Mouse (Mus musculus) NIH3T3 (cell line): Measurements from ENCODE around the gene Car11.

Experiments
- DNase-seq: peaks from one replicate; pipeline ENCODE4 v3.0.0-alpha.2; 2012; ENCODE audit warnings: low read depth

Car11 gene

GRCm38 (mm10) chr7:45710477-45711191 lies 11.0 kb downstream of the Car11 start:
- DNase-seq = no peak

DNA sequence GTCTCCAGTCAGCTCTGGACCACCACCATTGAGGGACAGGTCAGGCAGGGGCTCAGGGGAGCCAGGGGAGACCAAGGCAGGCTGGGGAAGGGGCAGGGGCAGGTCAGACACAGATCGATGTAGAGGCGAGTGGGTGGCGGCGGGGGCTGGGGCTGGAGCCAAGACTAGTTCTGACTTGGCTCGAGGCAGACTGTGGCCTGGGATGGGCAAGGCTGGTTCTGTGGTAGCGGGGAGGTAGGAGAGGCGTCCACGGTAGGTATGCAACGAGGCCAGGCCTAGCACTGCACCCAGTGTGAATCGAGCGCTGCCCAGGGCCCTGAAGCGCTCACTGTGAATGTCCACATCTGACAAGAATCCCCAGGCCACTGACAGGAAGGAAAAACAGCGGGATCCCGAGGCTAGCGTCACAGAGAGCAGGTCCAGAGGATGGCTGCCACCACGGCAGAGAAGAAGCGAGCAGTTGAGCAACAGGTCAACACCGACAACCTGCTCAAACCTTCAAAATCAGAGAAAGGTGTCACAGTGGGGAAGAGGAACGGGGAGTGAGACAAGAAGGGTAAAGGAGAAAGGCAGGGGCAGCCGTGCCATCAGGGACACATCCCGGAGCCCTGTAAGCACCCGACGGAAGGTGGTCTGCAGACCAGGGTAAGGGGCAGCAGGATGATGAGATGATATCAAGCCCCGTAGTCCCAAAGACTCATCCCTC lies 11.8 kb downstream of the Car11 start:
- no peak for DNase-seq

DNA sequence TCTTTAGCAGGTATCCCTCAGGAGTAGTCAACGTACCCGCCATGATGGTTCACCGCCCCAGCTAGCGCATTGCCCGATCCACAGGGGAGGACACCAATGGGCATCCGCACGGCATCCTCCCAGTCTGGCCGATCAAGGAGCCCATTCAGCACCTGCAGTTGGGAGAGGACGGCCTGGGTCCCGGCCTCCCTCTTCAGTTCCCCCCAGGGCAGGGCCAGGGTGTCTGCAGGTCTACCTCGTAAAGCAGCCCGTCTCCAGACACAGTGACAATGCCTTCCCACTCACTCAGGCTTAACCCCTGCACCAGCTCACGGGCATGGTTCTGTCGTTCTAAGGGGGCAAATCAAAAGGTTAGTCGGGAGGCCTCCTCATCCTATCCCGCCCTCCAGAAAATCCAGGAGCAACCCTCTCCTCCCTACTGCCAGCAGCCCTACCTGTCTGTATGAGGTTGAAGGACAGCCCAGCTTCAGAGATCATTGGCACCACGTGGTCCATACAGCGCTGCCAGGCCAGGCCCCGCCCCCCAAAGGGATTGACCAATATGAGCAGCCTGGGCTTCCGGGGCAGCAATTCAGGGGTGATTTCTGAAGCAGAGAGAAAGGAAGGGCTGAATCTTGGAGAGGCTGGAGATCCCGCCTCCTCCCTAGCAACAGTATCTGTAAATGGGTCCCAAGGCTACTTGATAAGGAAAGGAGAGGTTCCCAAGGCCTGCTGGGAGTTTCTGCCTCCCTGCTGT lies 12.5 kb downstream of the Car11 start:
- no peak for DNase-seq

- no peak for DNase-seq
Measured at GRCm38 (mm10) chr7:45713396-45713795, 13.8 kb downstream of the Car11 start.

DNA sequence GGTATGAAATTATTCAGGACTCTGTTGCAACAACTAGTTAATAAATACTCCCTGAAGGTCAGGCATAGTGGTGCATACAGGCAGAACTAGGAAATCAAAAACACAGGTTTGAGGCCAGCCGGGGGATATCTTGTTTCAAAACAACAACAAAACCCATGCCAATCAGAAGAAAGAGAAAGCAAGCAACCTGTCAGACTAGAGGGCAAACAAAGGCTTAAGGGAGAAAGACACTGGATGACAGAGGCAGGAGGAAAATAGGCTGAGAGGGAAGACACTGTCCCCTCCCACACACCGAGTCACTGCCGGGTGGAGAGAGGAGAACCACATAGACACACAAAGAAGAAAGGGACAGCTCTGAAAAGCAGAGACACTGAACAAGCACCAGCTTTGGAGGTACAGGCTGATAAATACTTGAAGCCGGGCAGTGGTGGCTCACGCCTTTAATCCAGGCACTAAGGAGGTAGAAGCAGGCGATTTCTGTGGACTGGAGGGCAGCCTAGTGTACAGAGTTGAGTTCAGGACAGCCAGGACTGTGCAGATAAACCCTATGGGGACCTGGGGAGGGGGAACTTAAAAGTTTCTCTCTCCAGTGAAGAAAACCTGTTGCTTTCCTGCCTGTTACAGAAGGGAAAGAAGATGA lies 14.4 kb downstream of the Car11 start:
- DNase-seq = no peak

DNA sequence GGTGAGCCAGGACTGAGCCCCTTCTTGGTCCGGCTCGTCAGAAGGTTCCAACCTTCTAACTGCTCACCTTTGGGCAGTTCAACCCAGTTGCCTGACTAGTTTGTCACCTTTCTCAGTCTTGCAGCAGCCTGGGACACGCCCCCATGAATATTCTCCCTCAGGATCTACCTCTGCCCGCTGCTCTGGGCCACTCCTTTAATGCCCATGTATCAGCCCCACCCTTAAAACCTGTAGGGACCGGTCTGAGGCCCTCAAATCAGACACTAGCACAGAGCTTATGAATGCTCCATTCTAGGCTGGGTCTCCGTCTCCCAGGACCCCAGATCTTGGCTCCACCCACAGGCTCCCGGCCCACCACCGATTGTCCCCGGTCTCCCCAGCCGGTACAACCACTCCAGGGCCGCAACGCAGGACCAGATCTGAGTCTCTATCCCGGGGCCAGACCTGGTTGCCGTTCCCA lies 15.0 kb downstream of the Car11 start:
- peak; percentile 42 for DNase-seq

DNA sequence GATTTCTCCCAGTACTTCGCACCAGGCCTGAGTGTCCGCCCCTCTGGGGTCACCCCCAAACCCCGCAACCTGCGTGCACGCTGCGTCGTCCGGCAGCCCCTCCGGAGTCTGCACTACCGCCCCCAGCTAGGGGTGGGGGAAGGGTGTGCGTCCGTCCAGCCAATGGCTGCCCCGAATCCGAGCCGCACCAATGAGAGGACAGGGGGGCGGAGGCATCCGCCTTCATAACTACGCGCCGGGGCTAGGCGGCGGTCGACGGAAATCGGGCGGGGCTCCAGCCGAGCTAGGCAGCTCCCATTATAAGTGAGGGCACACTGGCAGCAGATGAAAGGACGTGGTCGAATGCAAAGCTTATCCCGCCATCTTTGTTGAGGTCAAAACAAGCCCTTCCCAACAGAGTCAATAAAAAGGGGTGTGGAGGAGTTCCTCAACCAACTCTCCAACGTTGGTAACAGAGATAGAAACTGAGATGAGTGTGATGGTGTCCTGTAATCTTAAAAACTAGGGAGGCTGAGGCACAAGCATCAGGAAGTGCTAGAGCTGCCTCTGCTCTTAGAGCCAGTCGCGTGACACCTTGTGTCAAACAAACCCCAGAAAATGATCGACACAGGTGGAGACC lies 15.6 kb downstream of the Car11 start, which contains the start of gene Rpl18:
Rpl18 (plus strand) TSS at position 368 of the 619 bp plus-strand sequence.
- peak; percentile 99 for DNase-seq

- no peak for DNase-seq
Measured at GRCm38 (mm10) chr7:45715741-45716459, 16.3 kb downstream of the Car11 start.

- DNase-seq = no peak
Measured at GRCm38 (mm10) chr7:45716460-45716857, 16.8 kb downstream of the Car11 start.

DNA sequence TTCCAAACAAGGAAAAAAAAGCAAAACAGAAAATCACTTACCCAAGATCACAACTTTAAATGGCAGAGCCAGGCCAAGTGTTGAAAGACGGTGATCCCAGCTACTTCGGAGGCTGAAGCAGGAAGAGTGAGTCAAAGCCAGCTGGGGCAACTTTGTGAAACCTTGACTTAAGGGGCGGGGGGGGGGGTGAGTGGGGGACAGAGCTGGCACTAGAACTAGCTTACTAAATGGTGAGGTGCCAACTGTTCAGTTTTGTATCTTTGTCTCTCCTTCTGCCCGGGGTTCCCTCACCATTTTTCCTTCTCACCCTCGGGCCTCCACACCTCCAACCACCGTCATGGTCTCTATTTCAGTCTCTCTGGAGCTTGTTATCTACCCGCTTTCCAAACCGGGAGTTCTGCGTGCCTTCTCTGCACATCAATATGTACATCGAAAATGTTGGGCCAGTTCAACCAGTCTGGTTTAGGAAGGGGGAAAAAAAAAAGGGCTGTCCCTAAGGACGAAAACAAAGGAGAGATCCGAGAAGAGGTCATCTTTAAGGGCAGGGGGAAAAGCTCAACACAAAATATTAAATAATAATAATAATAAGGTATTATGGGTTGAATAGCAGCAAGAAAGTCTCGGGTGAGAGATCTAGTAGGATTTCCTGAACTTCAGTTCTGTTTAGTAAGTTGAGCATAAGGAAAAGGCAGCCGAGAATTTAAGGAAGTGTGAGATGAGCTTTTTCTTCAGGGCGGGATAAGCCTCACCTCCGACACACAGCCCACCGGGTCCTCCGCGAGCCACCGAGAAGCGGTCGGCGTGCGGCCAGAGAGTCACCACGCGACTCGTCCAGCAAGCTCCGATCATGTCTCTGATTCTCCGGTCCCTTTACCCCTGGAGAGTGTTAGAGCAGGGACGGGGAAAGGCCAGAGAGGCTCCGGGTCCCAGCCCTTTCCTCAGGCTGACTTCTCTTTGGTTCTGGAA lies 17.6 kb downstream of the Car11 start:
- no peak for DNase-seq

DNA sequence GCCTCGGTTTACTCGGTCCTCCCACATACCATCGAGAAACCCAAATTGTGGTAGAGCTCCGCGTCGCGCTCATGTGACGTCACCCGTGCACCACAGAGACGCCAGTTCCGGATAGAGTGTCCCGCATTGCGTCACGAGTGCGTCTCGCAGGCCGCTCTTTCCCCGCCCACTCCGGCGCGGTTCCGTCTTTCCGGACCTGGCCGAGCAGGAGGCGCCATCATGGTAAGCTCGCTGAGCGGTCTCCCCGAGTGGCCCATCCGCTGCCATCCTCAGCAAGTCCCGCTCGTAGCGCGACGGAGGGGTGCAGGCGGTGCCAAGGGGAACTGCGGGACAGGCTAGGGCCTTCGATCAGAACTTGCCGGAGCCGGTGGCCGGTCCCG lies 18.3 kb downstream of the Car11 start, which contains the start of gene Sphk2:
Sphk2 (minus strand) TSS at position 85 of the 380 bp plus-strand sequence.
- peak; percentile 99 for DNase-seq

DNA sequence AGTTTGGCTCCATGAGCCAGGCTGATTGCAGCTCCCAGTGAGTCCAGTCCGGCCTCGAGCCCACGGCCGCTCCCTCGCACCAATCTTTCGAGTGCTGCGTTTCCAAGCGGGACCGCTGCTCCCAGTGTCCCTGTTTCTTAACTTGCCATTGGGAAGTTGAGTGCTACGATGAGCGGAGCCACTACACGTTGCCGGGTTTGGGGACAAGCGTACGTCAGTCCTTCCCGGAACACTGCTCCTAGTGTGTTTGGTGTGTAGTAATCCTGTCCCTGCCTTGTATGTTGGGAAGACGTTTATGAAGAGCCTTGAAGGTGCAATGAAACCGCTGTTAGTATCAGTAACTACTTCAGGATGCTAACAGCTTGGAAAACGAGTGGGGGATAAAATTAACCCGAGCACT lies 18.7 kb downstream of the Car11 start:
- no peak for DNase-seq

DNA sequence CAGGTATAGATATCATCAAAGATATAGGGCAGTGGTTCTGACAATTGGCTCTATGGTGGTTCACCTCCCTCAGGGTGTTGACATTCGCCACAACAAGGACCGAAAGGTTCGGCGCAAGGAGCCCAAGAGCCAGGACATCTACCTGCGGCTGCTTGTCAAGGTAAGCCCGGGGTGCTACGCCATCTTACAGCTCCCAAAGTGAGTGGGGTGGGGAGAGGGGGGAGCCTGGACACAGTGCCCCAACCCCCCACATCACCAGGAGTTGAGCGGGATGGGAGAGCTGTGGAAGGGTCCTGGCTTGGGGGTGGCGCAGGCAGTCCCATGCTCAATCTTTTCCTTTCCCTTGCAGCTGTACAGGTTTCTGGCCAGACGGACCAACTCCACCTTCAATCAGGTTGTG lies 19.5 kb downstream of the Car11 start:
- no peak for DNase-seq

- DNase-seq = no peak
Measured at GRCm38 (mm10) chr7:45719738-45720412, 20.2 kb downstream of the Car11 start.

- DNase-seq = no peak
Measured at GRCm38 (mm10) chr7:45720413-45721233, 21.0 kb downstream of the Car11 start, which contains the start of gene Fam83e. Gene Fam83e, plus strand, starts transcription at chr7:45721212.

- DNase-seq = no peak
Measured at GRCm38 (mm10) chr7:45721234-45721571, 21.6 kb downstream of the Car11 start.

GRCm38 (mm10) chr7:45721642-45722347 lies 22.2 kb downstream of the Car11 start:
- DNase-seq = no peak

DNA sequence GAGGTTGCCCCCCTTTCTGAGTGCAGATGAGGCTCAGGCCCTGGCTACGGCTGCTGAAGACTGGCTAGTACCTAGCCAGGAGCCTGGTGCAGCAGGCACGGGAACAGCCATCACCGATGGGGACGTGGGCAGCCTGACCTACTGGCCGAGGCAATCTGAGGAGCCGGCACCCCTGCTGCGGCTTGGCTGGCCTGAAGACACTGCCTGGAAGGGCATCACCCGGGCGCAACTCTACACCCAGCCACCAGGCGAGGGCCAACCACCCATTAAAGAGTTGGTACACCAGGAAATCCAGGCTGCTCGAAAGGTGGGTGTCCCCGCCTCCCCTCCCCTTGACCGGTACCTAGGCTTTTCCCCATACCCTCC lies 22.7 kb downstream of the Car11 start:
- no peak for DNase-seq
